Mouse (Mus musculus): ENCODE data around the gene Cpsf2.

Gene Cpsf2

GRCm38 (mm10) chr12:101980266-101980665 lies 4.5 kb downstream of the Cpsf2 start:
- in situ Hi-C loops (cut with MseI, MboI) = no loop called here

- in situ Hi-C loops (cut with MseI, MboI) = no loop called here
These were observed 5.8 kb downstream of the Cpsf2 start for GRCm38 (mm10) chr12:101981559-101981958.

GRCm38 (mm10) chr12:101982977-101983376 lies 7.2 kb downstream of the Cpsf2 start:
- in situ Hi-C loops (cut with MseI, MboI) = no loop called here

GRCm38 (mm10) chr12:101985110-101985509 lies 9.3 kb downstream of the Cpsf2 start:
- in situ Hi-C loops (cut with MseI, MboI) = no loop called here

- in situ Hi-C loops (cut with MseI, MboI) = no loop called here
These were observed 11.9 kb downstream of the Cpsf2 start for GRCm38 (mm10) chr12:101987659-101988058.

GRCm38 (mm10) chr12:101994576-101995467 lies 19.0 kb downstream of the Cpsf2 start:
- in situ Hi-C loops (cut with MseI, MboI) = loop anchor here in 1 of 2 experiments (10.0 kb wide), 1 partner anchor 460 kb away; no protein-coding TSS in a partner anchor

- in situ Hi-C loops (cut with MseI, MboI) = loop anchor here in 1 of 2 experiments (10.0 kb wide), 1 partner anchor 456 kb away; no protein-coding TSS in a partner anchor
These were observed 23.1 kb downstream of the Cpsf2 start for GRCm38 (mm10) chr12:101998929-101999328.

GRCm38 (mm10) chr12:102000785-102001184 lies 25.0 kb downstream of the Cpsf2 start:
- in situ Hi-C loops (cut with MseI, MboI) = loop anchor here (25.0 kb wide), 2 partner anchors 362 to 387 kb away; no protein-coding TSS in a partner anchor

- in situ Hi-C loops (cut with MseI, MboI) = loop anchor here (25.0 kb wide), 2 partner anchors 354 to 379 kb away; no protein-coding TSS in a partner anchor
These were observed 32.6 kb downstream of the Cpsf2 start for GRCm38 (mm10) chr12:102008111-102008977.

GRCm38 (mm10) chr12:102009551-102009950 lies 33.8 kb downstream of the Cpsf2 start:
- in situ Hi-C loops (cut with MseI, MboI) = loop anchor here (25.0 kb wide), 2 partner anchors 353 to 378 kb away; no protein-coding TSS in a partner anchor

GRCm38 (mm10) chr12:102014411-102014810 lies 38.6 kb downstream of the Cpsf2 start:
- in situ Hi-C loops (cut with MseI, MboI) = loop anchor here (25.0 kb wide), 2 partner anchors 348 to 373 kb away; no protein-coding TSS in a partner anchor

- in situ Hi-C loops (cut with MseI, MboI) = loop anchor here (25.0 kb wide), 2 partner anchors 347 to 372 kb away; no protein-coding TSS in a partner anchor
These were observed 39.3 kb downstream of the Cpsf2 start for GRCm38 (mm10) chr12:102015127-102015526.

GRCm38 (mm10) chr12:102021923-102022322 lies 46.1 kb downstream of the Cpsf2 start:
- in situ Hi-C loops (cut with MseI, MboI) = loop anchor here (25.0 kb wide), 2 partner anchors 340 to 365 kb away; no protein-coding TSS in a partner anchor

- in situ Hi-C loops (cut with MseI, MboI) = no loop called here
These were observed 53.4 kb downstream of the Cpsf2 start for GRCm38 (mm10) chr12:102029184-102029583.

- in situ Hi-C loops (cut with MseI, MboI) = no loop called here
These were observed 54.2 kb downstream of the Cpsf2 start for GRCm38 (mm10) chr12:102029892-102030446.

GRCm38 (mm10) chr12:102034934-102035333 lies 59.1 kb downstream of the Cpsf2 start:
- in situ Hi-C loops (cut with MseI, MboI) = no loop called here

GRCm38 (mm10) chr12:102039861-102040260 lies 64.1 kb downstream of the Cpsf2 start:
- in situ Hi-C loops (cut with MseI, MboI) = no loop called here

- in situ Hi-C loops (cut with MseI, MboI) = no loop called here
These were observed 65.9 kb downstream of the Cpsf2 start for GRCm38 (mm10) chr12:102041699-102042098.

GRCm38 (mm10) chr12:102042247-102042646 lies 66.5 kb downstream of the Cpsf2 start:
- in situ Hi-C loops (cut with MseI, MboI) = no loop called here

- in situ Hi-C loops (cut with MseI, MboI) = no loop called here
These were observed 68.1 kb downstream of the Cpsf2 start for GRCm38 (mm10) chr12:102043840-102044239.

GRCm38 (mm10) chr12:102054155-102054554 lies 78.4 kb downstream of the Cpsf2 start:
- in situ Hi-C loops (cut with MseI, MboI) = no loop called here

Measured in mouse trophoblast stem cell (cell line).